Mouse (Mus musculus): ENCODE data around the gene Cbx8.
A peak's percentile ranks its signal among the peaks of the same experiment; 100 is the strongest.

The Cbx8 gene

DNA sequence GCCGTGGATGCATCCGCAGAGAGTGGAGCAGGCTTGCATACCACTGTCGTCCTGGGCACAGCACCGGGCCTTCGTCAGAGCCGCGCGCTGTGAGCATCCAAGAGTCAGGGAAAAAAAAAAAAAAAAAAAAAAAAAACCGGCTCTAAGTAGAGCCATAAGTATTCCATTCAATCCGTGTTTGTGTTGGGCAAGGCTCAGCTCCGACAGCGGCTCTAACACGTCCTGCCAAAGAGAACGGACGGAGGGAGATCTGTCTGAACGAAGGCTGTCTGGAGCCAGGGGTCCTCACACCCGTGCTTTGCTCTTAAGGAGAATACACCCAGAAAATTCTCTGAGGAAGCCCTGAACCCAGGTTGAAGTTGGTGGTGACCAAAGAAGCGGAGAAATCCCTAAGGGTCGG, 6.1 kb downstream of the Cbx8 start:
- DNase-seq (ENCODE audit: low spot score in 2 of 2): no peak

GRCm38 (mm10) chr11:119033874-119034558, 6.8 kb downstream of the Cbx8 start:
- peak; percentile 72 to 87 for DNase-seq (ENCODE audit: low spot score in 2 of 2)

- DNase-seq (ENCODE audit: low spot score in 2 of 2): no peak
These were observed 14.6 kb downstream of the Cbx8 start for GRCm38 (mm10) chr11:119026203-119026602.

- no peak for DNase-seq (ENCODE audit: low spot score in 2 of 2)
These were observed 16.5 kb downstream of the Cbx8 start for GRCm38 (mm10) chr11:119024260-119024659.

- DNase-seq (ENCODE audit: low spot score in 2 of 2): no peak
These were observed 17.2 kb downstream of the Cbx8 start for GRCm38 (mm10) chr11:119023616-119023980.

DNA sequence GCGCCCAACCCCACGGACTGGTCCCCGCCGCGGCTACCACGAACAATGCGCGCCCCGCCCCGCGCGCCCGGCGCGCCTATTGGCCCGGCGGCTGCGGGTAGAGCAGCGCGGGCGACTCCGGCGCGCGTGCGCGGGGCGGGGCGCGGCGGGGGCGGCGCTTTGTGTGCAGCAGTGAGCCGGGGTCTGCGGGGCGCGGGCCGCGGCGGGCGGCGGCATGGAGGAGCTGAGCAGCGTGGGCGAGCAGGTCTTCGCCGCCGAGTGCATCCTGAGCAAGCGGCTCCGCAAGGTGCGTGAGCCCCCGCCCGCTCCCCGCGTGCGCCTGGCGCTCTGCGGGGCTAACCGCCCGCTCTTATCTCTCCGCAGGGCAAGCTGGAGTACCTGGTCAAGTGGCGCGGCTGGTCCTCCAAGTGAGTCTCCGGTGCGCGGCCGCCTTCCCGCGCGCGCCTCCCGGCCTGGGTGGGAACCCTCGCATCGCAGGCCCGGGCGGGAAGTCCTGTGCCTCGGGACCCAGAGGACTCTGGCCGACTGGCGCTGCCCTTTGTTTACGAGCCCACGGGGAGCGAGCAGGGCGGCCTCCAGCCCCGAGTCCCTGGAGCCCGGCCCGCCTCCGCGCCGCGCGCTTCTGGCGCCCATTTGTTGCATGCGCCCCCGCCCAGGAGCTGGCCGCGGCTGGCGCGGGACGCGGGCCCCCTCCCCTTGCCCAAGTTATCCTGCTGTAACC, 17.7 kb downstream of the Cbx8 start, which contains the start of gene Cbx2:
Gene Cbx2, plus strand, starts transcription at position 68 of the 721 bp plus-strand sequence.
- DNase-seq (ENCODE audit: low spot score in 2 of 2): peak; percentile 73 to 91

DNA sequence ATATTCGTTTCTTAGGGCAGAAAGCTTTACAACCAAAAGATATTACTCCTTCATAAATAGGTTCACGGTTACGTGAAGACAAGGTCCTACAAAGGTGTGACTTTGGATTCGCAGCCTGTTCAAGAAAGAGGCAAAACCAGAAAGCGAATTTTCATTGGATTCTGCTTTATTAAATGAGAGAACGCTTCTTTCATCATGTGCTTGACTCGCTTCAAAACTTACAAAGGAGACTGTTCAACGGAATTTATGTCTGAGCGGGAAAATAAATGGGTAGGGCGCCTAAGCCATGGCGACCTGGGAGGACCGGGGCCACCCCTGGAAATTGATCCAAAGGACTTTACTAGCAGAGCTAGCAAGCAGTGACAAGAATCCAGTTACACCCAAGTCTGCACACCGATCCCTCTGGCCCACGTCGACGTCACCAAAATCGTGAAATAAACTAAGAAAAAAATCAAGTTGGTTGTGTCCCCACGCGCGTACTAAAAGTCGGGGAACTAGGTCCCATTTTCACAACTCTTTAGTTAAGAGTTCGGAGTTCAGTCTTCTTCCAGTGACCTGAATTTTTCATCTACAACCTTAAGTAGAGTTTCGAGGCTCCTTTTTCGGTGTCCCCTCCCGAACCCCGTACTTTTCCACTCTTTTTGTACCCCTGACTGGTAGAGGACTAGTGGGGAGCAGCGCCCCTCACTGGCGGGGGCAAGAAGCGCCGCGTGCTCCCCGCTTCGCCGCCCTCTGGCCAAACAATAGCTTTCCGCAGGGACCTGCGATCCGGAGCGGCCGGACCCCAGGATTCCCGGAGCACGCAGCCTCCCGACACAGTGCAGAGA, 18.5 kb downstream of the Cbx8 start:
- no peak for DNase-seq (ENCODE audit: low spot score in 2 of 2)

- DNase-seq (ENCODE audit: low spot score in 2 of 2): no peak
These were observed 19.6 kb downstream of the Cbx8 start for GRCm38 (mm10) chr11:119021180-119021579.

GRCm38 (mm10) chr11:119017506-119017905, 23.3 kb downstream of the Cbx8 start:
- no peak for DNase-seq (ENCODE audit: low spot score in 2 of 2)

DNA sequence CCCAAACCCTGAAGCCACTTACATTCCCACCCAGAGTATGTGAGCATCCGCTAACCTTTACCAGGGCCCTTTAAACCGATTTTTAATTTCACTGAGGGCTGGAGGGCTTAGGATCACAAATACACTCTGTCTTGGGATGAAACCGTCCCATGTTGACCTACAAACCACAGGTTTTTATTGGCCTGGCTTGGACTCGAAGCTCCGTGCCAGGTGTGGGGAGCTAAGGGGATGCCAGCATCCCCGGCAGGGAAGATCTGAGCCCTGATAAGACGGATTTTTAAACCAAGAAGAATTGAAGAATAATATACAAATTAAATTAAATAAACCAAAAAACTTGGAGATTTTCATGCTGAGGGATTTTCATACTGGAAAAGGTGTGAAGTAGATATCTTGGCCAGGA, 26.3 kb downstream of the Cbx8 start:
- no peak for DNase-seq (ENCODE audit: low spot score in 2 of 2)

GRCm38 (mm10) chr11:119007461-119008456, 33.0 kb downstream of the Cbx8 start:
- DNase-seq (ENCODE audit: low spot score in 2 of 2): no peak

DNA sequence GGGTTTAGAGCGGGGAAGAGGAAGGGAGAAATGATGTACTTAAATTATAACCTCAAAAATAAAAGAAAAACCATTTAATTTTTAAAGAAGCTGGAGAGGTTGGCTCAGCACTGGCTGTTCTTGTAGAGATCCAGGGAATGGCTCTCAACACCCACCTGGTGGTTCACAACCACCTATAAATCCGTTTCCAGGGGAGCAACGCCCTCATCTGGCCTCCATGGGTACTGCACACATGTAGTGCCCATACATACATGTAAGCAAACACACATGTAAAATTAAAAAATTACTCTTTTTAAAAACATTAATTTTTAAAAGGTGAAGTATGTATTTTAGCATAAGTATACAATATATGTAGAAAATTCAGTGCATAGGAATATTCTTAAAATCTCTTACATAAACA, 34.3 kb downstream of the Cbx8 start:
- no peak for DNase-seq (ENCODE audit: low spot score in 2 of 2)

- no peak for DNase-seq (ENCODE audit: low spot score in 2 of 2)
These were observed 35.1 kb downstream of the Cbx8 start for GRCm38 (mm10) chr11:119005547-119006275.

- no peak for DNase-seq (ENCODE audit: low spot score in 2 of 2)
These were observed 39.2 kb downstream of the Cbx8 start for GRCm38 (mm10) chr11:119001493-119002128.

DNA sequence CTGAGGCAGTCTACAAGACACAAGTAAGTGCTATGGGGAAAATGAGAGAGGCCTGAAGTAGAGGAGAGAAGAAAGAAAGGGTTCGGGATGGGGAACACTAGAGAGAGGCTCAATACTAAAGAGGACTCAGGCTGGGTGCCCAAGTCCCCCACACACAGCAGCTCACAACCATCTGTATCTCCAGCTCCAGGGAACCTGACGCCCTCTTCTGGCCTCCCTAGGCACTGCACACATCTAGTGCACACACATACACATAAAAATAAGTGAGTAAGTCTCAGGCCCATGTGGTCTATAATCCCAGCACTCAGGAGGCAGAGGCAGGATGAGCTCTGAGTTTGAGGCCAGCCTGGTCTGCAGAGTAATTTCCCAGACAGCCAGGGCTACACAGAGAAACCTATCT, 39.9 kb downstream of the Cbx8 start:
- DNase-seq (ENCODE audit: low spot score in 2 of 2): no peak

DNA sequence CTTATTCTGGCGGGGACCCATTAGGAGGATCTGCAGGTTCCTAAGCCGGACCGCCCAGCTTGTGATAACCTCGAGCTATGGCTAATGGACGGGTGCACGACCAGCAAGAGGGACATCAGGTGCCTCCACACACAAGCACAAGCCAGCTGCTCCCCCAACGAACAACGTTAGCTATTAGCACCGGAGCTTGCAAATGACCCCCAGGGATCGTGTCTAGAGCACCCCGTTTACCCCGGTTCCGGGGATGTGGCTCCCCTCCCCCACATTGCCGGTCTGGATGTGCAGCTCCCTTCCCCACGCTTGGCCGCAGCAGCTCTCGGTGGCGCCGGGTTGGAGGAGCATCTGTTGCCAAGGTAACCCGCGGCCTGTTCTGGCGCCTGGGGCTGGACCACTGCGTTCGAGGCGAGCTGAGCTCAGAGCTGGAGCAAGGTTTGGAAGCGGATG, 41.4 kb downstream of the Cbx8 start:
- DNase-seq (ENCODE audit: low spot score in 2 of 2): peak; percentile 49 to 71

DNA sequence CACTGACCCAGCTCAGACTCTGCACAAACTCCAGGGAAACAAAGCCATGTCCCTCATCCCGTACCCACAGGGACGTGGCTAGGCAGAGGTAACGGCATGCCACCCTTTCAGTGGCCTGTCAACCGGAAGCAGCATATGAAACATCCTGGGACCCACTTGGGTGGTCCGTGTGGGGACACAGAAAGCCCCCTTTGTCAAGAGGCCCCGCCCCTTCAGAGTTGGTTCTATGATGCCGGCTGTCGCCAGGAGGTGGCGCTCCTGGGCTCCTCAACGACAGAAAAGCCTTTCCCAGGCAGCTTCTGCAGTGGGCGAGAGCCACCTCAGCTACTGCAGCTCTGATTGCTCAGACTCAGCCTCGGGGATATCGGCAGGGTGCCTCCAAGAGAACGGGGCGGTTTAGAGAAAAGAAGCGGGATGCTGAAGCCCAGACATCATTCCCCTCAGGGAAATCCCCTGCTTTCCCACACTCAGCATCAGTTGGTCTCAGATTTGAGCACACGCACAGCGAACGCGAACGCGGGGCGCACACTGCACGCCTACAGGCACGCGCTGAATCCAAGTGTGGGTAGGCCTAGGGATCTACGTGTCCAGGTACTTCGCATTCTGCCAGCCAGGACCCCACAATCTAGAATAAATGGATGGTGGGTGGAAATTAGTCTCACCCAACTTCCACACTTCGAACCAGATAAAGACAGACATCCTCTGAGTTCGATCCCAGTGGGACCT, 42.1 kb downstream of the Cbx8 start:
- DNase-seq (ENCODE audit: low spot score in 2 of 2): peak; percentile 87 to 96

DNA sequence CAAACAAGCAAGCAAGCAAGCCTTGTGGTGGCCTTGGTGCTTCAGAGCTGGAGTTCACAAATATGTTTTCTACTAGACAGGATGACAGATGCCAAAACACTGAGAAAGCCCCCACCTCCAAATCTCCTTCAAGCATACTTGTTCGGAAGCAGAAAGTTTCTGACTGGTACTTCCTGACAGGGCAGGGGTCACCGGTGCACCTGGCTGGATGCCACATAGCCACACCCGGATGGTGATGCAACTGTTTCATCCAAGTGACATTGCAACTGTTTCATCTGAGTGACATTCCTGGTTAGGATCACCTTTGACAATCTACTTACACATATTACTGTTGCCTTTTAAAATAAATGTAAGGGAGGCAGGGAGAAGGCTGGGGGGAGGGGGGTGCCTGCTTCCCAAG, 43.6 kb downstream of the Cbx8 start:
- no peak for DNase-seq (ENCODE audit: low spot score in 2 of 2)

DNA sequence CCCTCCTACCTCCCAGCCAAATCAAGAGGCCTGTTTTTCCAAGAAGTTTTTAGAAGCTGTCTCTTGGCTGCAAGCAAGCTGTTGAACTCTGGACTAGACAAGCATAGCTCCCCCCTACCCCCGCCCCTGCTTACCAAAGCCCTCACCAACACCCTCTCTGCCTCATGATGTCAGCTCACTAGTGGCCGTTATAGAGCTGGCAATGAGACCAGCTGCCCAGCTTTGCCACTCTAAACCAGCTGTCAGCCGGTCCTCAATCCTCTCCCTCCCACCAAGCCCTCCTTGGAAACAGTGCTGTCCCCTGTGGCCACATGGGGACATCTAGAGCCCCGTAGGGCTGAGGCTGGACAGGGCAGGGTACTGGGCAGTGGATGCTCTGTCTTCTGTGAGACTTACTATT, 45.3 kb downstream of the Cbx8 start:
- no peak for DNase-seq (ENCODE audit: low spot score in 2 of 2)
